Mouse (Mus musculus): ENCODE measurements at regions not wholly inside any gene's neighbourhood (a gene's known extent, or its start where the extent isn't known, plus 50 kb on each side); places are given as distances from the start of the nearest gene placed in this dataset.

DNA sequence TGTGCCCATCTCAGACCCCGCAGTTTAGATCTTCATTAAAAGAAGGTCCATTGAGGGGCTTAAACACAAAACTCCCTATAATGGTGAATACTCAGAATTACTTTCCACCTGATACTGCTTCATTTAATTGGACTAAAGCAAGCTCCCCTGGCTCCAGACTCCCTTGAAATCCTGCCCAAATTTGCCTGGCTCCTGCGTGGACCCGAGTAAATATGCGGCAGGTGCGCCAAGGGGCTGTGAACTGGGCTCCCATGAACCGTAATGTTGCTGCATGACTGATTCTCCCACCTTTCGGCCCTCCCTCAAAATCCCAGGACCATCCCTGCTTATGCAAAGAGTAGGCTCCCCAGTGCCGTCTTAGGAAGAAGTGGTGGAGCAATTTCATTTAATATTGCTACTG is 573.7 kb downstream of the Ccdc171 start:
- DNase-seq (ENCODE audit: extremely low spot score, low read depth, low spot score), result no peak

DNA sequence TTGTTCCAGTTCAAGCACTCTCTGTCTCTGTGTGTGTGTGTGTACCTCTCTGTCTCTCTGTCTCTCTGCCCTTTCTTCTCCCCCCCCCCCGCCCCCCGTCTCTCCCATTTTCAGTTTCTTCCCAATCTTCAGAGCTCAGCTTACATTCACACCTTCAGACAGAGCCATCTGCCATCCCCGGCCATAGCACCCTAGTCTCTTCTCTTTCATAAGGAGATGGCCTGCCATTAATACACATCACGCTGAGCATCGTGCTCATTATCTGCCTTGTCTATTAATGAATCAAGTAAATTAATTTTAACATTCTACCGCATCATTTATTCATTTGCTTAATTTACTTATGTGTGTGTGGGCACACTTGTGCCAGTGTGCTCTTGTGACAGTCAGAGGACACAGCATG is 573.2 kb downstream of the Bnc2 start:
- no peak for DNase-seq (ENCODE audit: extremely low spot score, low read depth, low spot score)

DNA sequence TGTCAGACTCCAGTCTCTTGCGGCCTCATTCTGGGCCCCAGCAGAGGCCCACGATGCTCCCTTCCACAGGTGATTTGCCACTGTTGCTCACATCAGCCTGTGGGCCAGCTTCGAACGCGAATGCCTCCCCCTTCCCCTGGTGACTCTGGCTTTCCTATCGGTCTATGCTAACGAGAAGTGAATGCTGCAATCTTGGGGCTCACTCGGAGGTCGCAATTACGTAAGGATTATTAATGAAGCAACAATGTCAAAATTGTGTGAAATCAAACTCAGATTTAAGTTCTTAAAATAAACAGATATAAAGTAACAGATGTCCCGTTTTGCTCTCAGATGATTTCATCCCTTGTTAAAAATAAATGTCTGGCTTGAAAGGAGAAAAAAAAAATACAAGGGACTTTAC is 572.3 kb downstream of the Bnc2 start:
- no peak for DNase-seq (ENCODE audit: extremely low spot score, low read depth, low spot score)

DNA sequence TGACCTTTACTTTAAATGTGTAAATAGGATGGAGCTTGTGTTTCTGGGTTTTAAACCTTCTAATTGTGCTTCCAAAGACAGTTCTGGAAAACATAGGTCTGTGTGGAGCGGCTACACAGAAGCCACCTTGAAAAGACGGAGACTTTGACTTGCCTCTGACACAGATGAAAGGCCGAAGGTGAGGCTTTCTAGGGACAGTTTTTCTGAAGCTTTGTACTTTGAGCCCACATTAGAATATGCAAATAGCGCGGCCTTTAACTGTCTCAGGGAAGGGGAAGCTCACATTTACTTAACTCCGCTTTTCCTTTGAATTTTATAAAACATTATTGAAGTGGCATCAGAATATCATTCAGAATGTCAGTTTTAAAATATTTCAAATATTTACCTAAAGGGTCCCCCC is 566.5 kb downstream of the Bnc2 start:
- no peak for DNase-seq (ENCODE audit: extremely low spot score, low read depth, low spot score)

DNA sequence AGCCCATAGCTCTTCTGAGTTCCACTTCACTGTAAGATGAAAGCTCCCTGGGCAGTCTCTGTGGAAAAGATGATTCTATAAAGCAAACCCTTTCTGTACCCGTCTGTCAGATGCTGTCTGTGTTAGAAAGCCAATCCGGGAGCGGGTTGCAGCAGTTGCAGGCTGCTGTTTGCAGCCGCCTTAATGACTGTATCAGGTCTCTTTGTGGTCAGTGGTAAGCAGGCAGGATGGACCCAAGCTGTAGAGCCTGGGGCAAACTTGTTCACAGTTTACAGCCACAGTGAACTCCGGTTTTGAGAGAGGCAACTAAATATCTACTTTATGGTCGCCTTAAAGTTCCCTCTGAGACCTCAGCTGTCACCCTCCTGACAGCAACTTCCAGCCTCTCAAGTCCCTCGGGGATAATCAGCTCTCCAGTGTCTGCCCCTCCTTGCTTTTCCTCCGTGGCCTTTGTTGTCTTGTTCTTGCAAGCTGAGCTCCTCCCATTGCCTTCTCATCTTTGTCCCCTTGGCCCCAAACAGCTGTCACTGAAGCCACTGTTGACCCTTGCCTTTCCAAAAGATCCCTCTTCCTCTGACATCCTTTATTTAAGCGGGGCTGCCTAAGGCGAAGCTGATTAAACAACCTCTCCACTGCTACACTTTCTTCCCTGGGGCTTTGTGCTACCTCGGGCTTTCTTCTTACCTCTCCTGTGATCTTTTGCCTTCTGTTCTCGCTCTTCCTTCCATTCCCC is 565.1 kb downstream of the Bnc2 start:
- no peak for DNase-seq (ENCODE audit: extremely low spot score, low read depth, low spot score)

DNA sequence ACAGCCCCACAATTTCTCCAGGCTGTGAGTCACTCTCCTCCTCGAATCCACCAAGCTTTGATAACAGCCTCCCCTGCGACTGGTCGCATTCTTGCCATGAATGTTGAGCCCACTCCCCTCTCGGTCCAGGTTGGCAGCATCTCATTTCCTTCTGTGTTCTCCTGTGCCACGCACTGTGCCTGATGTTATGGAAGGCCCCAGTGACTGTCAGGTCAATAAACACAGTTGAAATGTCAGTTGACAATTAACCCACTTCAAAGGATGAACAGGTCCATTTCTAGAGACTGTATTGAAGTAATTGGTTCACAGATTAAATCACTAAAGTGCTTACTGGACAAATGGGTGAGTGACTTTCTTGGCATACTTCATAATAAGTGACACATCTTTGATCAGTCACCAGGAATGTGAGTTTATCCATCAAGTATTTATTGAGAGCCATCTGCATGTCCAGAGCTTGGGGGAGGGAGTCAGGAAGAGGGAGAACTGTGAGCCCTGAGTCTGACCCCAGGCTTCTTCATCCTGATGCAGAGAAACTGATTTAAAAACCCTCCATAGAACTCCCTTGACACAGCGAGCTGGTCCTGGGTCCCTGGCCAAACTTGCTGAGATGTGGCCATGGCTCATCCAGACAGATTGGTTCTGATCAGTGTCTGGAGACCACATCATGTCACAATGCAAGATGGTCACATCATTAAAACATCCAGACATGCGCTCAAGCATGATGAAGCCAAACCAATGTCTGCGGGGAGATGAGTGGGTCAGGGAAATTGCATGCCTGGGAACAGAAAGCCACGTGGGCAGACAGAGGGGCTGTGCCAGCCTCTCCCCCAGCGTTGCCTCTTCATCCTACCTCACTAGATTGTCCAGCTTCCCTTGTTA is 560.7 kb downstream of the Bnc2 start:
- no peak for DNase-seq (ENCODE audit: extremely low spot score, low read depth, low spot score)

DNA sequence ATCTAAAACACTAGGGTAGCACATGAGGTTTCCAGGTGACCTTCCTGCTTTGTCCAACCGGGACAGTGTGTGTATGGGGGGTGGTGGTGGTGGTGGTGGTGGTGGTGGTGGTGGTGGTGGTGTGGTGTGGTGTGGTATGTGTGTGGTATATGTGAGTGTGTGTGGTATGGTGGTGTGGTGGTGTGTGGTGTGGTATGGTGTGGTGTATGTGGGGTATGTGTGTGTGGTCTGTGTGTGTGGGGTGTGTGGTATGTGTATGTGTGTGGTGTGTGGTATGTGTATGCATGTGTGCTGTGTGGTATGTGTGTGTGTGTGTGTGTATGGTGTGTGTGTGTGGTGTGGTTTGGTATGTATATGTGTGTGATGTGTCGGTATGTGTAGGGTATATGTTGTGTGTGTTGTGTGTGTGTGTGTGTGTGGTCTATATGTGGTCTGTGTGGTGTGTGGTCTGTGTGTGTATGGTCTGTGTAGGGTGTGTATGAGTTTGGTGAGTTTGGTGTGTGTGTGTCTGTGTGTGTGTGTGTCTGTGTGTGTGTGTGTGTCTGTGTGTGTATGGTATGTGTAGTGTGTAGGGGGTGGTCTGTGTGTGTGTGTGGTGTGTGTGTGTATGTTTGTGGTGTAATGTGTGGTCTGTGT is 556.7 kb downstream of the Bnc2 start:
- DNase-seq (ENCODE audit: extremely low spot score, low read depth, low spot score), result no peak

DNA sequence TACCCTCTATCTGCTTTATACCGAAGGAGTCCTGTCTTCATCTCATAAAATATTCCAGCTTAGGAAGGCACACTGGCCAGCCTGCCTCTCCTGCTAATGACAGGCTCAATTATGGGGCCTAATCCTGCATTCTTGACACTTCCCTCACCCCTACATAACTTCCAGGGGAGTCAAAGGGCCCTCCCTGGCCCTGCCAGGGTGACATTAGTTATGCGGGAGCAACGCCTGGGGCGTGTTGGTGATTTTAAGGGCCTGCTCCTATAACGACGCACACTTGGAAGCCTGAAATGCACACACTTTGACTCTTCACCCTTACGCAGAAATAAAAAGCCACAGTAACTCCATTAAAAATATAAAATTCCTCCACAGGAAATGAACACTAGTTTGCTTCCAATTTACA is 555.5 kb downstream of the Bnc2 start:
- no peak for DNase-seq (ENCODE audit: extremely low spot score, low read depth, low spot score)

DNA sequence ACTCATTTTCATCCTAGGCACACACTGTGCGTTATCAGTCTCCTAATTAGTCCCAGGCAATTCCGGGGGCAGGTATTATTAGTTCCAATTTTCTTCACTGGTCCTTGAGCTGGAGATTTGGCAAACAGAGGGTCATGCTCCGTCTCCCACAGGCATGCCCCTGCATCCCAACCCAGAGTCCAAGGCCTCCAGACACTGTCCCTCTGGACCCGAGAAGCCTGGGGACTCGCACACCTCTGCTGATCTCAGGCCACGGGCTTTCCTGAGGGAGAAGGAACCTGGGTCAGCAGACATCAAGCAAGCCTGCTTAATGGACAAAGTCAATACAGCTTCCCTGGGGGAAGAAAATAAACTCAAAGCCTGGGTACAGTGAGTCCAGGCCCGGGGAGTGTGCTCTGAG is 554.7 kb downstream of the Bnc2 start:
- no peak for DNase-seq (ENCODE audit: extremely low spot score, low read depth, low spot score)

DNA sequence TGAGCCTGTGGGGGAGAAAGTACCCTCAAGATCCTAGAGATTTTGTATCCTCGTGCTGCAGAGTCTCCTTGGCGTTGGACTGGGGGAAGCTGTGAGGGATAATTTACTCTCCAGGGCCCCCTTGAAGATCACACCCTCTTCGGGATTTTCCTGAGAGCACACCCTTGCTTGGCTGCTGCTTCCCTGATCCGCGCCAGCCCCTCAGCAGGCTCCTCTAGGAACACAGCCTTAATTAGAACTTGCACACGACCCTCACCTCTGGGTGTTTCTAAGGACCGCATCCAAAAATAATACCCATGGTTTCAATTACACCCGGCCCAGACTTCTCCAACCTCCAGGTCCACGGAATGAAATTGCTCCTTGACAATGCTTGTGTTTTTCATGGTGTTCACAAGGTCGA is 553.6 kb downstream of the Bnc2 start:
- no peak for DNase-seq (ENCODE audit: extremely low spot score, low read depth, low spot score)

DNA sequence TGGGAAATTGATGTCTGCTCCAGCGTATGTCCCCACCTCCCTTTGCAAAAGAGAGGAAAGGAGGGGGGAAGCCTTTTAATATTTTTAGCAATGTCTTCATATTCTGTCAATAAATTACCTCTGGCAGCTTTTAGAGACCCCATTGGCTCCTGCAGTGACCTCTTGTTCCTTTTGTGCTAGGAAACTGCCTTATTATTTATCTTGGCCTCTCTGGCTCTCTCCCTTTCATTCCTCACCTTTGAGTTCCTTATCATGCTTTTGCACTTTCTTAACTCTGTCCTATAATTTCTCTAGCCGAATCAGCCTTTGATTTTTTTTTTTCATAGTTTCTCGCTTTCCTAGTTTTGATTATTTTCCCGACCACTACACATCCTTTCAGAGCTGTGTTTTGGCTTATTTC is 548.7 kb downstream of the Bnc2 start:
- no peak for DNase-seq (ENCODE audit: extremely low spot score, low read depth, low spot score)

DNA sequence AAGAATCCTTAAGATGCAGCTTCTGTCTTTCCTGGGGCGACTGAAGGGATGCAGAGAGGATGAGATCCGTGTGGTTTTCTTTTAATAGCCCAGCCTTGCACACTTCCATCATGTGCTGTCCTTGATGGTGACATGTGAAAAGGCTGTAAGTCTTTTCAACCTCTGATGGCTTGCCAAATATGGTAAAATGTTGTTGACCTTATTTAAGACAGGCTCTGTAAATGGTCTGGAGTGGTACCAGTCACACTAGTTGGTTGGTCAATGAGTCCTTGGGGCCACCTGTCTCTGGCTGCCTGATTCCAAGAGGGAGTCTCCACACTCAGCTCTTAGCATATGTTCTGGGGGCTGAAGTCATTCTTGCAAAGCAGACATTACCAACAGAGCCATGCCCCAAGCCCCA is 547.7 kb downstream of the Bnc2 start:
- DNase-seq (ENCODE audit: extremely low spot score, low read depth, low spot score), result no peak

DNA sequence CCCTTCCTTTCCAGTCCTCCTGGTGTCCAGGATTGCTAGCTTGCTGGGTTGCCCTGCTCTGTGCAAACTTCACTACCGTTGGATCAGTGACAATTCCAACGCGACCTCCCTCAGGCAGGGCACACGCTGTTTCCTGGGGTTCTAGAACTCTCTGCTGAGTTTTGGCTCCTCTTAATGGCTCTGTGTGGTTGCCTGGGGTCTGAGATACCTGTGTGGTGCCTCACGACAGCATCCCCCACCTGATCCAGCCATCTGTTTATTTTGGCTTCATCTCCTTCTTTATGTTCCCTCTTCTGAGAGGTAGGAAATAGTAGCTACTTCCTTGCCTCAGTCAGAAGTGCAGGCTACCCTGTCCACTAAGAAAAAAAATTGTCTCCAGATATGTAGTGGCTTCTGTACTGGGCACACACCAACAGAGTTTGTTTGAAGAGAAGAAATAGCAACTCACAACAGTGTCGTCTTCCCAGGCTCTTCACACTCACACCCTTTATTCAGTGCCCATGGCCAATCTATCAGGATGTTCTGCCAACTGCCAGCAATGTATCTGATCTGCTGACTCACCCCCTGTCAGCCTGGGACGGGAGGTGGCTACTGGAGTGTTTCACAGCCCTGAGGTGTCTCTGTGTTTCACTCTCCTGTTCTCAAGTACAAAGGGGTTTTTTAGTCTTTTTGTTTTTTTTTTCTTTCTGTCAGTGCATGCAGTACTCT is 544.1 kb downstream of the Bnc2 start:
- no peak for DNase-seq (ENCODE audit: extremely low spot score, low read depth, low spot score)

DNA sequence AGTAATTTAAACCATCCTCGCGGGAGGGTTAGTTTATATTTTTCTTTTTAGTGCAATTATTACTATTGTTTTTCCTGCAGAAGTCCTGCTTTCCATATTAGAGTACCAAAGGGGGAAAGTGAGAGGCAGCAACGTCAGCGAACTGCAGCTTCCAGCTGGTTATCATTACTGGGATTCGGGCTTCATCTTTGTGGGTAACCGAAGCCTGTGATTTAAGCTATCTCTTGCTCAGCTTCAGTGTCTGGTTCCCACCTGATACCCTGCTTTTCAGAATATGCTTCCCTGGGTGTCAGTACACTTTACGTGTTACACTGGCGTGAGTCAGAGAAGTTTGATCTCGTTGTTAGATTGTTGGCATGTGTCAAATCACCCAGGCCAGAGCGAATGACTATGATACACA is 539.3 kb downstream of the Bnc2 start:
- DNase-seq (ENCODE audit: extremely low spot score, low read depth, low spot score), result no peak

DNA sequence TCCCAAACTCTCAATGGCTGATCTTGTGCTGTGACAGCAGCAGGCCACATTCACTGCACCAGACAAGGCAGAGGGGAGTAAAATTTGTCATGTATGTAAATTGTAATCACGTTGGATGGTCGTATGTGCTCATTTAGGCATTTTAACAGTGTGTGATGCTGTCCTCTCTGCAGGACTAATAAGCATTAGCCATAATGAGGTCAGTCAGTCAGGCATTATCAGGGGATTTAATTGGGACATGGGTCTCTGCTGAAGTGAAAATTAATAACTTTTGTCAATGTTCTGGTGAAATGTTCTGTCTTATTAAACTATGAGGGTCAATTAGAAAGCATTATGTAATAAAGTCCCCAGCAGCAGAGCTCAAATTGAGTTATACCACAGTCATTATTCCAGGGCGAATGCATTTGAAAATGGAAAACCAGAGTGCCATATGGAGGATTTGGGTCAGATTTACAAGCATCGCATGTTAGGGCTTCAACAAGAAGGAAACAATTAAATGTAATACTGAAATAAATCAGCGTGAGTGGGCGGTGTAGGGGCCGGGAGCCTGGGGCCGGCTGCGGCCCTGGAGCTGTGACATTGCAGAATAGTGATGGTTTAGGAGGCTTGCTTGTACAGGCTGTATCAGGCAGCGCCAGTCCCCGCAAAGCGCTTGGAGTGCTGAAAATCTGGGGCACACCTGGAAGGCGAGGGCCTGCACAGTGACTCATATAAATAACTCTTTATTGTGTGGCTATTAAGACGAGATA is 537.7 kb downstream of the Bnc2 start:
- DNase-seq (ENCODE audit: extremely low spot score, low read depth, low spot score), result no peak

DNA sequence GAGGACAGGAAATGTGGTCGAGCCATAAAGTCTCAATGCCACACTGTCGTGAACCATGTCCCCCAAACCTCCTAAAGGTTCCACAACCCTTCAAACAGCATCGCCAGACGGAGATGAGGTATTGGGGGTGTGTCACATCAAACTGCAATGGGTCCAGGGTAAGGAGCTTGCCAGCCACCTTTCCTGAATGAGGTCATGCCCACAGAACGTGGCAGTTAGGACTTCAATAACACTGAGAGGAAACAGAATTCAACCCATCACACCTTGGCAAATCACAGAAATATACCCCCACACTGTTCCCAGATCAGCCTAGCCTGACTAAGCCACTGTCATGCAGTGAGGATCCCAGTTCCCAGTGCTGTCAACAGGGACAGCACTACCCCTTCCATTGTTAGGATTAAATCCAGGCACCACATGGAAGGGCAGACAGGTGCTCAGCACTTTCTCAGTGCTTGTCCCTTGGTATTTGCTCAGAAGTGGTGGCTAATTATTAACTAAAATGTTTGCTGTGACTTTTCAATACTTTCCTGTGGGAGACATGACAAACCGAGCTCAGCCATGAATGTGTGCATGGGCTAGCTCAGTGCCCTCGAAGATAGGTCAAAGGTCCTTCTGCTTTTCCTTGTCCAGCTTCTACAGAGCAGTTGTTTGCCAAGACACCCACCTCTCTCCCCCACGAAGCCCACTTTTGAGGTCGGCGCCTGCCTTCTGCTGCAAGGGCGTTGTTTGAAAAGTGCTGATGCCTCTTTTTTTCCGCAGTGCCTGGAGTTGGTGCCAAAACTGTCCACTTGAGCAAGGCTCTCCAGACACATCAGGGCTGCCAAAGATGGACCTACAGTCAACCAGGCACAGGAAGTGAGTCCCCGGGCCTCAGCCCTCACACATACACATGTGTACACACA is 525.7 kb downstream of the Bnc2 start:
- DNase-seq (ENCODE audit: extremely low spot score, low read depth, low spot score), result no peak

DNA sequence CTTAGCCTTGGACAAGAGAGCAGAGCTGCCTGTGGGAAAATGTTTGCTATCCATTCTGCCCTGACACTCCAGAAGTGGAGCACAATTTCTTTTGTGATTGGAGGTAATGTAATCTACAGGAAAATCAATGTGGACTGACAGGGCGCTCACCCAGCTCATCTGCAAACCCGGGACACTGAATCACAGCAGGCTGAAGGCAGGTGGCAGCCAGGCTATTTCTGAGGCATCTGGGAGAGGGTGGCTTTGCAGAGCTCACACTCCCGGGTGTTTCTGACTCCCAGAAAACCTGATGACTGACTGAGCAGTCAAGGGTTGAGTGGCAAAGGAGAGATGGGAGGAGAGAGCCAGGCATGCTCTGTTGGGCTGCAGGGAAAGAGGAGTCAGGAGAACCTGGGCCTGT is 524.4 kb downstream of the Bnc2 start:
- DNase-seq (ENCODE audit: extremely low spot score, low read depth, low spot score), result no peak

DNA sequence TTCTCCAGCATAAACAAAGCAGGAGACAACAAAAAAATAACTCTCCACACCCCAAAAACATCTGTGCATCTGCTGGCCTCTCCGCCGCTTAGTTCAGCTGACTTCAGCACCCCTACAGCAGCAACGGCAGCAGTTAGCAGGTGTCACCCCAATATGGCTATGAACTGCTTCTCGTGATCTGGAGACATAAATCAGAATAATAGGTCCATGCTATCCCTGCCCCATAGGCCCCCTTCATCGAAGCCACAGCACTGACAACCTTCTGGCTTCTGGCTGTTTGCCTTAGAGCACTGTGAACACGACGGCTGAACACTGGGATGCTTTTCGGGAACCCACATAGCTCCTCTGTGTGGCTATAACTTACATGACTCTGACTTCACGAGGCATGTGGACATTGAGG is 523.8 kb downstream of the Bnc2 start:
- no peak for DNase-seq (ENCODE audit: extremely low spot score, low read depth, low spot score)

DNA sequence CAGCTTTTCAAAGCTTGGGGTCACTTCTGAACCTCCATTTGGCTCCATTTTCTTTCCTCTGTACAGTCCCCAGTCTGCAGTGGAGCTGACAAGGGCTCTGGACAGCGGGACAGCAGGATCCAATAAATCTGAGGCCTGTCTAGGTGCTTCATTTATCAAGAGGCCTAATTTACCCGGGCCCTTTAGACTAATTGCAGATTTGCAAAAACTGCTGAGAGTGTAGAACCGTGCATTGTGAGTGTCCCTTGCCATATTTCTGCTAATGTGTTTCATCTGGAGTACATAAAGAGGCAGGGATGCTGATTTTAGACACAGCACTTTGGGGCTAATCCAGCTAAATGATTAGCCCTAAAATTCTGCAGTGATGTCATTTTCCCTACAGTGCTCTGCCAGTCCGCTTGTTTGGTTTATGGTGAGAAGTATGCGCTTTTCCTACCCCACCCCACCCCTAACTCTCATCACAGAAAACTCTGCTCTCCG is 523.1 kb downstream of the Bnc2 start:
- DNase-seq (ENCODE audit: extremely low spot score, low read depth, low spot score), result no peak

DNA sequence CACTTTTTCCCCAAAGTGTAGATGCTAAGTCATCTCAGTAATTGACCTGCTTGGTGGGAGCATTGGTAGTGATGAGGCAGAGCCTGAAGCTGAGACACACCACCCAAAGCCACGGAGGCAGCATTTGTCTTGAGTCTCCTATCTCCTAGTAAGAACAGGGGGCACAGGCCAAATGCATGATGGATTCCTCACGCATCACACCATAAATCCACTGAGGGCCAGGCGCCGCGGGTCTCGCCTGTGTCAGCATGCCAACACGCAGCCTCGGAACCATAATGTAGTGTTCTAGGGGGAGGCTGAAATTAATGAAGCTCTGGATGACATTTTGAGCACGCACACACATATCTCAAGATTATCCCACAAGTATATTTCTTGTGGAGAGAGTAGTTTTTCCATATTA is 521.5 kb downstream of the Bnc2 start:
- DNase-seq (ENCODE audit: extremely low spot score, low read depth, low spot score), result no peak
